Mouse (Mus musculus): ENCODE measurements at regions not wholly inside any gene's neighbourhood (a gene's known extent, or its start where the extent isn't known, plus 50 kb on each side); places are given as distances from the start of the nearest gene placed in this dataset.

DNA sequence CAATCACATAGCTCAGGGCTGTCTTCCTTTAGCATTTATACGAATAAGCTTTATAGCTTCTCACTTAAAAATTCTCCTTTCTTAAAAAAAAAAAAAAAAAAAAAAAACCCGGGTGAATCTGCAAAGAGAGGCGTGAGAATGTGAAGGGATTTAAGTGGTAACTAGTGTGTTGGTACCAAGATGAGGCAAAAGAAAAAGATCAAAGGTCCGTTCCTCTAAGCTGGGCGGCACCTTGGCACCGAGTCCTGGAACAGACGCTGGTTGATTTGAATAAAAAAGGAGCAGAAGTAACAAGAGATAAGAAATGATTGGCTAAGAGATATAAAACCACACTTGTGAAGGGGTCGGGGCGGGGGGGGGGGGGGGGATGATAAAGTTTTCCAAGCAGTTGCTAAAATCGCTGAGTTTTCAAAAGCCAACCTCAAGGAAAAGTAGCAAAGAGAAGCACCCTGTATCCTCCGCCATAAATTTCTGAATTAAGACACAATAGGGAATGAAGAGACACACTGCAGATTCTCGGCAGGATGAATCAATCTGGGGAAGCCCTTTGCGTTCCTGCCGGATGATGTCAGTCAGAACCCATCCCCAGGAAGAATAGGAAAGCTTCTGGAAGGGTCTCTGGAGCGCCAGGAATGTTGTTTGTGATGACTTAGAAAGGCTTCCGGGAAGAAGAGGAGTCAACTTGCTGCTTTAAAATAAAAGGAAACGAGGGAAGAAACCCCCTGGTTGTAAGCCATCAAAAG is 107.7 kb upstream of the Ankrd1 start:
- no peak for TF ChIP-seq FLI1 (IDR thresholded peaks at IDR 0.05; ENCODE audit: low read length)
- TF ChIP-seq GATA1 (IDR thresholded peaks at IDR 0.05; ENCODE audit: borderline replicate concordance, low read length): no peak

Measured in megakaryocyte, embryonic 14.5 days (primary cell).